Mouse (Mus musculus) spleen, adult 2 months (tissue): ENCODE measurements around the gene Lhx2. TPM values are rescaled to one million over a fixed set of nuclear protein-coding genes. Genes with fewer than 3 reads are reported as not detected.

Experiments used
- DNase-seq, 2 experiments: peaks; one replicate each; pipeline versions ENCODE4 v3.0.0 to v3.0.0-alpha.2; 2012 to 2021; ENCODE audit warnings: low spot score in 2 of 2, low read depth in 1 of 2
- H3K27ac ChIP-seq: fragments of 200-500 bp; 2 replicates; pipeline ENCODE4 v1.5.1; 2012; ENCODE audit warnings: low read length, inconsistent platforms; ENCODE audit not compliant: insufficient read depth
- H3K27me3 ChIP-seq: fragments of 200-500 bp; 2 replicates; pipeline ENCODE4 v1.6.1; 2012; ENCODE audit warnings: mild to moderate bottlenecking, moderate library complexity, low read length, inconsistent platforms; ENCODE audit not compliant: control insufficient read depth, insufficient read depth
- H3K36me3 ChIP-seq: fragments of 200-500 bp; 2 replicates; pipeline ENCODE4 v1.6.1; 2012; ENCODE audit warnings: mild to moderate bottlenecking, low read length, inconsistent platforms; ENCODE audit not compliant: control insufficient read depth, insufficient read depth
- H3K4me1 ChIP-seq: fragments of 200-500 bp; 2 replicates; pipeline ENCODE4 v1.6.1; 2011; ENCODE audit warnings: inconsistent platforms; ENCODE audit not compliant: control insufficient read depth, insufficient read depth, insufficient read length
- H3K4me3 ChIP-seq: fragments of 200-500 bp; 2 replicates; pipeline ENCODE4 v1.5.1; 2011; ENCODE audit warnings: mild to moderate bottlenecking, inconsistent platforms; ENCODE audit not compliant: insufficient read depth, insufficient read length; ENCODE audit errors: extremely low read depth
- CTCF ChIP-seq: fragments of 200-500 bp; IDR thresholded peaks from 2 replicates; pipeline ENCODE4 v1.5.1; 2011; ENCODE audit warnings: mild to moderate bottlenecking, inconsistent platforms; ENCODE audit not compliant: insufficient read depth, insufficient read length, insufficient replicate concordance; ENCODE audit errors: extremely low read depth
- POLR2A ChIP-seq: fragments of 200-500 bp; IDR thresholded peaks from 2 replicates; pipeline ENCODE4 v1.6.1; 2011; ENCODE audit warnings: low read depth, low read length, inconsistent platforms
- WGBS: fragments of 180-500 bp; shearing (Covaris S2); methylation state at CpG from one replicate; pipeline ENCODE4 v1.1.7; 2018; 5-methylcytosine and 5-hydroxymethylcytosine counted together
- polyA plus RNA-seq: library from polyadenylated mRNA; depleted of rRNA; stranded (reverse); fragments of >200 nt; gene quantifications from 2 replicates; pipeline ENCODE4 v1.2.3, GENCODE M21; 2012; rRNA removed

Gene Lhx2
- 0.25 and 0.30 TPM in 2 replicates for polyA plus RNA-seq

GRCm38 (mm10) chr2:38338990-38339909, at the start of gene Lhx2:
TSS of gene Lhx2 (plus strand) at chr2:38339281.
- DNase-seq: no peak
- TF ChIP-seq POLR2A: no peak
- no peak for TF ChIP-seq CTCF
- Histone ChIP-seq H3K4me1 (peaks cover 7% of the 10 kb centered on the region), H3K36me3 (no peaks in the 10 kb centered on the region), H3K27ac (no peak within 1 kb of the TSS), H3K27me3 (peaks cover 35% of the 10 kb centered on the region), H3K4me3 (peak within 1 kb of the TSS; percentile 40; the same call in 1 of the 2 replicates)
- 3% methylated on average over 60 of the region's 92 CpGs for WGBS

- Histone ChIP-seq H3K27me3 (no peaks in the 10 kb centered on the region), H3K27ac (no peak overlapping the region), H3K4me3 (no peak overlapping the region), H3K4me1 (no peaks in the 10 kb centered on the region), H3K36me3 (no peaks in the 10 kb centered on the region)
- 87% methylated on average over 1 of the region's 1 CpGs for WGBS
- TF ChIP-seq POLR2A (no peak), CTCF (no peak)
- no peak for DNase-seq
These were observed 47.6 kb upstream of the Lhx2 start for GRCm38 (mm10) chr2:38291526-38291925.

- Histone ChIP-seq H3K27me3 (no peaks in the 10 kb centered on the region), H3K4me3 (no peak overlapping the region), H3K27ac (no peak overlapping the region), H3K4me1 (no peaks in the 10 kb centered on the region), H3K36me3 (no peaks in the 10 kb centered on the region)
- WGBS: 28% methylated on average over 4 of the region's 4 CpGs
- TF ChIP-seq POLR2A (no peak), CTCF (no peak)
- no peak for DNase-seq
These were observed 43.1 kb upstream of the Lhx2 start for GRCm38 (mm10) chr2:38295939-38296338.

- WGBS: 90% methylated on average over 2 of the region's 2 CpGs
- H3K4me3 ChIP-seq: no peak overlapping the region
- H3K27ac ChIP-seq: no peak overlapping the region
- H3K27me3 ChIP-seq: no peaks in the 10 kb centered on the region
- TF ChIP-seq CTCF: no peak
- TF ChIP-seq POLR2A: no peak
- no peaks in the 10 kb centered on the region for H3K4me1 ChIP-seq
- no peak for DNase-seq
- no peaks in the 10 kb centered on the region for H3K36me3 ChIP-seq
These were observed 38.1 kb upstream of the Lhx2 start for GRCm38 (mm10) chr2:38300941-38301340.

GRCm38 (mm10) chr2:38305152-38305551, 33.9 kb upstream of the Lhx2 start:
- TF ChIP-seq POLR2A: no peak
- no peak for TF ChIP-seq CTCF
- Histone ChIP-seq H3K36me3 (no peaks in the 10 kb centered on the region), H3K27me3 (no peaks in the 10 kb centered on the region), H3K4me3 (no peak overlapping the region), H3K4me1 (no peaks in the 10 kb centered on the region), H3K27ac (no peak overlapping the region)
- DNase-seq: no peak
- WGBS: 79% methylated on average over 1 of the region's 1 CpGs

- TF ChIP-seq POLR2A (no peak), CTCF (no peak)
- H3K4me3 ChIP-seq: no peak overlapping the region
- 91% methylated on average over 3 of the region's 3 CpGs for WGBS
- no peaks in the 10 kb centered on the region for H3K4me1 ChIP-seq
- DNase-seq: no peak
- H3K27me3 ChIP-seq: no peaks in the 10 kb centered on the region
- no peaks in the 10 kb centered on the region for H3K36me3 ChIP-seq
- H3K27ac ChIP-seq: no peak overlapping the region
These were observed 26.2 kb upstream of the Lhx2 start for GRCm38 (mm10) chr2:38312921-38313320.

GRCm38 (mm10) chr2:38313399-38313798, 25.7 kb upstream of the Lhx2 start:
- no peaks in the 10 kb centered on the region for H3K4me1 ChIP-seq
- 43% methylated on average over 3 of the region's 3 CpGs for WGBS
- no peak for TF ChIP-seq POLR2A
- no peaks in the 10 kb centered on the region for H3K36me3 ChIP-seq
- no peak overlapping the region for H3K27ac ChIP-seq
- H3K4me3 ChIP-seq: no peak overlapping the region
- DNase-seq: no peak
- no peaks in the 10 kb centered on the region for H3K27me3 ChIP-seq
